Mouse (Mus musculus) regulatory T cell (primary cell): Measurements from ENCODE around the gene Epb41l5.

Experiments used
- in situ Hi-C: fragments of 300-600 bp; cut with MboI, MseI; formaldehyde crosslinking; loops from one replicate; pipeline ENCODE4 v1.15.1; 2025; ENCODE audit warnings: high pct_unique_total_duplicates

Gene Epb41l5

DNA sequence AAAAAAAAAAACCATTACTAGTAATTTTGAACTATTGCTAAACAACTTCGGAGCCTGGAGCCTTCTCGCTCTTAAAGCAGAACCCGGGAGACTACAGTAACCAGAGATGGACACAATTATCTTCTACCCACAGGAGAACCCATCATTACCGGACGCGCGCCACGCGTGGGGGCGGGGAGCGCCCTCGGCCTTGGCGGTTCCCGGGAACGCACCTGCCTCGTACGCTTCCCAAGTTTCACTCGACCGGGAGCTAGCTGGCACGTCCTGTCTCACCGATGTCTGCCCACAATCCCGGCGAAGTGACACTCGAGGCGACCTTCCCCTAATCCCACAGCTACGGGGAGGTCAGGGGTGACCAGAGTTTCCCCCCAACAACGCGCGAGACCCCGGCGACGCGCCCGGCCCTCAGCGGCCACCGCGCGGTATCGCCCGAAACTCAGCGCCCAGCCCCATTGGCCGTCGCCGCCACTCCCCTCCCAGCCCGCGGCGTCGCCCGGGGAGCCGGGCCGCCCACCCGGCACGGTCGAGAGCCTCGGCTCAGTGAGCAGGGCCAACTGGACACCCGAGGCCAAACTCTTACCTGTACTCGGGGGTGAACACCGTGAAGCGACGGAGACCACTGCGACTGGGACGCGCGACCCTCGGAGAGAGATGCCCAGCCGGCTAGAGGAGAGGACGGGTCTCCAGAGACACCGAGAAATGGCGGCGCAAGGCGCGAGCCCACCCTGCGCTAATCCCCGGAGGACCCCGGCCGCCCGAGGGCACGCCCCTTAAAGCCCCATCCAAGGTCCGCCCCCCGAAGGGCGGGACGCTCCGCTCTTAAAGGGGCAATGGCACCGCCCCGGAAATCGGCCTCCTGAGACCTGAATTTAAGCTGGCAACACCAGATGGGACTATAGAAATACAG lies at the start of gene Epb41l5:
TSS of gene Epb41l5 (minus strand) at position 796 of the 907 bp plus-strand sequence.
- in situ Hi-C loops = no loop called here

DNA sequence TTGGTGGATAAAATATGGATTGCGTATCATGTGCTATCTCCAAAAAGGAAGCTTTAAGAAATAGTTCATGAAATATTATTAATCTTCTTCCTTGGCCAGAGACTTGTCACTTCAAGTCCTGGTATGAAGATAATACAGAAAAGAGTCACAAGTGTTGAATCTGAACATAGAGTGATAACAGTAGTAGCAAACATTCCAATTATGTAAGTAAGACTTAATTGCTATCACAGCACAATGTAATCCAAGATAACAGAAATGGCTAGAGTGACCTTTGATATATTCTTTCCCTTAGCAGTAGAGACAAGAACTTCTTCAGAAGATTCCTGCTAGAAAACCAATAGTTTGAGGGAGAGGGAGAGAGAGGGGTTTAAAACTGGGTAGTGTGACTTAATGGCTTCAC lies 48.1 kb upstream of the Epb41l5 start:
- in situ Hi-C loops = no loop called here

DNA sequence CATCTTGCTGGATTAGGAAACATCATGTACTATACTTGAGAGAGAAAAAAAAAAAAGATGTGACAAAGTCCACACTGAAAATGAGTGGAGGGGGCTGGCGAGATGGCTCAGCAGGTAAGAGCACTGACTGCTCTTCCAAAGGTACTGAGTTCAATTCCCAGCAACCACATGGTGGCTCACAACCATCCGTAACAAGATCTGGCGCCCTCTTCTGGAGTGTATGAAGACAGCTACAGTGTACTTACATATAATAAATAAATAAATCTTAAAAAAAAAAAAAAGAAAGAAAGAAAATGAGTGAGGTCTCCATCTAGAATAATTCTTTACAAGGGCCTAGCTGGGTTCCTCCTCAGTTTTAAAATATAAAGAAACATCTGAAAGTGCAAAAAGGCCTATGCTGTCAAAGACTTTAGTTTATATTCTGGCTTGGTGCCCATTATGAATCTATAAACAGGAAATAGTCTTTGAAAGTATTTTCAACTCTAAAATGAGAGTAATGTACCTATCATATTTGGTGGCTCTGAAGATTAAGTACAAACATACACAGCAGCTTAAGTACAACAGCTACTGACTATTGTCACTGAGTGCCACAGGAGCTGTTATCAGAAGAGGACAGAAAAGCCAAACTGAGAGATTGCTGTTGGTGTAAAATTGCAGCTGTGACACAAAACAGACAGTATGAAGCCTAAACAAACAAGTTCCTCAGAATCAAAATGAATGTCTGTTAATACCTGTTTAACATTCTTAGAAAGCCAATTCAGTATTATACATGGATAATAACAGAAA lies 37.2 kb upstream of the Epb41l5 start:
- in situ Hi-C loops = no loop called here

DNA sequence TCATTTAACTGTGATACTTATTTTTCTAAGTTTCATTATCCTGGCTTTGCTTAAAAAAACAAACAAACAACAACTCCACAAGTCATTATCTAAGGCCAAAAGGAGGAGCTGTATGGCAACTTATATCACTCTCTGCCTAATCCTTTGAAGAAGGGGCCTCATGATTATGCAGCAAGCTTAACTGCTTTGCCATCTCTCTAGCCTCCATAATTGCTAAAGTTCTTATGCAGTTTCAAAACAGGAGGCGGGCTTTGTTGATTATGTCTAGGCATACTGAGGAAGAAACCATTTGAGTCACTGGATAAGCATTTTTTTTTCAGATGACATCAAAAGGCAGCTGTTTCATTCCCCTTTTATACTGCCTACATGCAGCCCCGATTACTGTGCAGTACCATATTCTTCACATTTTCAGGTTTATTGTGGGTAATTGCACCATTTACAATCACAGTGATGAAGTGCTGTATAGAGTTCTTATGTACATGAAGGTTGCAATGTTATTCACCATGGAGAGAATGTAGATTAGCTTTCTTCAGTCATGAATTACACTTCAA lies 32.9 kb upstream of the Epb41l5 start:
- in situ Hi-C loops = no loop called here

DNA sequence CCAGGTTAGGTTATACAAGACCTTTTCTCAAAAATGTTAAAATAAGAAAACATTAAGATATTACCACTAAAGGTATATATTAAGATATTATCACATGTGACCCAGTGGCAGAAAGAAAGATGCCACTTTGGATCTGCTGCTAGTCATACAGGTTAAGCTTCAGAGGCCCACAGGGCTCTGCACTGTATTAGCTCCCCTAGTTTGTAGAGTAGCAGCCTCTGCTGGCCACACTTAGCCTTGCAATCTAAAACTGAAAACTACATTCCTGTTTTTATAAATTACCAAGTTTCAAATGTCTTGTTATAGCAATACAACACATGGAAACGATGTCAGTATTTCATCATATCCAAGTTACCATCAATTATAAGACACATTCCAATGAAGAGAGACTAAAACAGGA lies 26.2 kb upstream of the Epb41l5 start:
- in situ Hi-C loops = no loop called here

DNA sequence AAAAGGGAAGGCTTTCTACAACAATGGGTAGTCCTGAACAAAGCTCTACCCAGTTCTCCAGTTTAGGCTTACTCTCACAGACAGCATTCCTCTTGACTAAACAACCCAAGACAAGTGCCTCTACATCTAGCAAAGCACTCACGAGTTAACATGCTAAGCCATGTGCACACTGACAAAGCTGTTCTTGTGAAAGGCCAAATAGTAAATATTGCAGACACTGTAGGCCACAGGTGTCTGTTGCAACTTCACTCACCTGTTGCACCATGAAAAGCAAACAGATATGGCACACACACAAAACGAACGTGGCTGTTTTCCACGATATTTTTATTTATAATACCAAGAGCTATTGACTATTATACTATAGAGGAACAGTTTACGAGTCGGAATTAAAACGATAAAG lies 18.1 kb upstream of the Epb41l5 start:
- in situ Hi-C loops = no loop called here

DNA sequence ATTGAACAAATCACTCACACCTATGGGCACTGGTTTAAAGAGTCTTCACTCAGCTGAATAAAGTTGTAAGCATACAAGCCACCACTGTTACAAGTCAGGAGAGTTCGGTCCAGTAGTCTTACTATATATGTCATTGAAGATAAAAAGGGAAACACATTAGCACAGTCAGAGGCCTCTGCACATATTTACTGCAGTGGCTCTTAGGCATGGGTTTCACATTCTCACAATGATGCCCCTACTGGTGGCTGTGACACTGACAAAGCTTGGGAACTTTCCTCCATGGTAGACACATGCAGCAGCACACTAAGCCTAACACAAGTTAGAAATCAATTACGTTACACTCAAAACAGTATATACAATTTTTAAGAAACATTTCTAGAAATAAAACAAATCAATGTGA lies 5.5 kb upstream of the Epb41l5 start:
- in situ Hi-C loops = no loop called here

DNA sequence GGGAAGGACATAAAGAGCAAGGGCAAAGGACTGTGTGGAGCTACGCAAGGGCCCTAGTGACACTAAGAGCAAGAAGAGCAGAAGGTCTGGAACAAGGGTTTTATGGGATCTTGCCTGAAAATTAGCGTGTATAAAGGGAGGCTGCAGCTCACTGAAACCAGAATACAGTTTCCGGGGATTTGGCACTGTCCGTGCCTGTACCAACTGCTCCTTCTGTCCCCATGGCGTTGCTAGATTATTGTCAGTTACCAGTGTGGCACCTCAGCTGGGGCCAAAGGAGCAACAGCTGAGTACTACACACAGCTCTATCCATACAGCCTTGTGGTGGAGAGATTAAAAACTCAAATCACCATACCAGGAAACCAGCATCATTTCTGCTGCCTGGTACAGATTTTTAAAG lies 1.6 kb upstream of the Epb41l5 start:
- in situ Hi-C loops = no loop called here

DNA sequence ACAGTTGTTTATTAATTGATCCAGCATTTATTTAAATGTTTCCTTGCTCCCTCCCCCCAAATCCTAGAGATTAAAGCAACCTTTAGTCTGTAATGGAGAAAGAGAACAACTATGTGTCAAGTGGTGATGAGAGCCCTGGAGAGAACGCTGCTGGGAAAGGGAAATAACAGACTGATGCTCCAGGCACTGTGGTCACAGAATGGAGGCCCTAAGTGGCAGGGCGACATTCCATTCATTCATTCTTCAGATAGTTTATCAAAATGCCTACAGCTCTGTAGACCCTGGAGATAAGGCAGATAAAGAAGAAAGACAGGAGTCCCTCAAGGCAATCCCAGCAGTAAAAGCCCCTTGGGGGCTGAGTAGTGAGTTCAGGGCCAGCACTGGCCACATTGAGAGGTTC lies 827 bp upstream of the Epb41l5 start:
- in situ Hi-C loops = no loop called here

DNA sequence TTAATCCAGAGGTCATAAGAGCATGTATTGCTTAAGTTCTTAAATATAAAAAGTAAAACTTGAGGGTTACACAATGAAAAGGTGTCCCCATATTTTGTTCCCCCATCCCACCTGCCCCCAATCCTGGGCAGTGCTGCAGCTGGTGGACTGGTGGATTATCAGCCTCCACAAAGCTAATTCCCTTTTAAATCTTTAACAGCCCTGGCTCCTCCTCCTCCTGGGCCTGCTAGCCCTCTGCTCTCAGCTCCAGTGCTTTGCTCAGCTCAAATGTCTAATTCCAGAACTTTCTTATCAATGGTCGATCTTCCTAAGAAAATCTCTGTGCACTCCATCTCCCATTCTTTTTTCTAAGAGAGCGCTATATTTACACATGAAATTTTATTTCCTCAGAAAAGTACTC lies 2.4 kb downstream of the Epb41l5 start:
- in situ Hi-C loops = no loop called here

DNA sequence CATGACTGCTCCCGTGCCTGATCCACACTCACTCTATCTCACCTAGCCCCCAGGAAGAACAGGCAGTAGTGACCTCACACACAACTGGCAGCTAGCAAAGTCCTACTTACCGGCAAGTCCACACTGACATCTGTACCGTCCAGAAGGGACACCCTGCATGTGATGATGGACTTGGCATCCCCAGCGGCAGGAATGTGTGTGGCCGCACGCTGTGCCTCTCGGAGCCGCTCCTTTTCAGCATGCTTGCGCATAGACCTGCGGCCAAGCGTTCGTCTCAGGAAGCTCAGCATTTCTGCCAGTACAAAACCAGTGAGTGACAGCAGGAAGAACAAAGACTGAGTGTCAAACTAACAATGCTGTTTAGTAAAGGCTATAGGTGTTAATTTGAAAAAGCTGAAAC lies 6.4 kb downstream of the Epb41l5 start:
- in situ Hi-C loops = no loop called here

DNA sequence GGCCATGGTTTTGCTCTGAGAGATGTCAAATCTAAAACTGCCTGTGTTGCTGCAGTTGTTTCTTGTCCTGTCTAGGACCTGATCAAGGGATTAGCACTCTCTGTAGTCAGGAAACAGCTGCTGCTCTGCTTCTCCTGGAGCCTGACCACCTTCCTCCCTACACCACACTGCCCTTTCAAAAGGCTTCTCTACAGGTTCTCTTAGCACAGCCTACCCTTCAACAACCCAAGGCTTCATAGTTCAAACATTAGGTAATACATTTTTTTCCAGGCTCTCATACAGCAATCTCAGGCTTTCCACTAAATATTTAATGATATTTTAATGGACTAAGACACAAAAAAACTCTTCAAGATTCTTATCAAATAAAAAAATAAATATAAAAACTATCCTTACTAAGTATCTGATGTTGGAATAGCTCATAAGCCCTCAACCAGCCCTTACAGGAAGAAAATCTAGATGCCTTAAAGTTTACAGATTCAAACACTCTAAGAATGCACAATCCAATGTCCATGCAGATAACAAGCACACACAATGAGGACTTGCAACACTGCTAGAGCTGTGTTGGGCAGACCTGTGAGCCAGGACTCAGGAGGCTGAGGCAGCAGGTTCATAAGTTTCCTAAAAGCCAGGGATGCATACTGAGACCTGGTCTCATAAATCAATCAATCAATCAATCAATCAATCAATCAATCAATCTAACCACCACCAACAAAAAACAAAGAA lies 7.5 kb downstream of the Epb41l5 start:
- in situ Hi-C loops = no loop called here

DNA sequence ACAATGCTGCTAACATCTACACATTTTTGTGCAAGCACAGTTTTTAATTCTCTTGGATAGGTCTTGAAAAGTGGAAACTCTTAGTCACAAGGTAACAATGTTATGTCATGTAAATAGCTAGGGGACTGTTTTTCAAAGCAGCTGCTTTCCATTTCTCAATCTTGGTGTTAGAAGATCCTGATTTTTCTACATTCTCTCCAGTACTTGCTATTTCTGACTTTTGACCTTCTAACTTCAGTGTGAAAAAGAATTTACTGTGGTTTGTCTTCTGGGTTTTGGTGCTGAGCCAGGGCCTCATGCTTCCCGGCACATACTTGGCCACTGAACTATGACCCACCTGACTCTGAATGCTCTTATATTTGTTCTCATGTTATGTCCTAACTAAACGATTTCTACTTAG lies 8.8 kb downstream of the Epb41l5 start:
- in situ Hi-C loops = no loop called here

DNA sequence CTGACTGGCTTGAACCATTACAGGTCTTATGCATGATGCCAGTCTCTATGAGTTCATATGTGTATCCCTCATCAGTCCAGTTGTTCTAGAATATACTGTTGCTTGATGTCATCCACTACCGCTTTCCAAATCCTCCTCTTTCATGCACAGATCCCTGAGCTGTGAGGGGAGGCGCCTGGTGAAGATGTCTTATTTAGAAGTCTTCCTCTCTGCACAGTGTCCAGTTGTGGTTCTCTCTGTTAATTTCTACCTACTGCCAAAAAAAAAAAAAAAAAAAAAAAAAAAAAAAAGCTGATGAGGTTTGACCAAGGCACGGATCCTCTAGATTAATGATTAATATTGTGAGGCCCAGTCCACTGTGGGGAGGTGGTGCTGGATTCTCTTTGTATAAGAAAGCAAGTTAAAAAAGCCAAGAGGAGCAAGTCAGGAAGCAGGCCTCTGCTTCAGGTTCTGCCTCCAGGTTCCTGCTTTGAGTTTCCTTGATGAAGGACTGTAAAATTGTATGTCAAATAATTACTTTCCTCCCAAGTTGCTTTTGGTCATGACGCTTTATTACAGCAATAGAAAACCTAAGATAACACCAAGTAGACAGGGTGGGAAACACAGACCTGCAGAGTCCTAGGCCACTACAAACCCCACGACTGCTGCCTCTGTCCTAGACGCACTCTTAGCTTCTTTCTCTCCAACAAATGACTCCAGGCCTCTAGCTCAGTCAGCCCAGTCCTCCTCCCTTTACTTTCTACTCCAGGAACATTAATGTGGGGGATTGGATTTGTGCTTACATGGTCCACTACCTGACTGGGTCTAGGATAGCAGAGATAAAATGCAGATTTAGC lies 11.4 kb downstream of the Epb41l5 start:
- in situ Hi-C loops = no loop called here

DNA sequence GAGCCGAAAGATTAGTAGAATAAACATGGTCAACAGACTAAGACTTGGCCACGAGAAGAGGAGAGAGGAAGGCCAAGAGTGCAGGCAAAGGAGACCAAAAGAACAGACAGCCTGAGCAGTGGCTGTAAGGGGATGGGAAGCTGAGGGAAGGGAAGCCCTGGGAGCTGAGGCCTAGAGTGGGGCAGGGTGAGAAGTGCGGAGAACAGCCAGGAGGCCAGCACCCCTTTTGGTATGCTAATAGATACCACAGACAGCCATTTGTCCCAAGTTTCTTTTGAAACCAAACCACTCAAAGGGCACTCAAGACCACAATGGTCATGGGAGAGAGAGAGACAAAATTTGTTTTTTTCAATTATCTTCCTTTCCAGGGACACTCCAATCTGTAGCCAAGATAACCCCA lies 14.1 kb downstream of the Epb41l5 start:
- in situ Hi-C loops = no loop called here

DNA sequence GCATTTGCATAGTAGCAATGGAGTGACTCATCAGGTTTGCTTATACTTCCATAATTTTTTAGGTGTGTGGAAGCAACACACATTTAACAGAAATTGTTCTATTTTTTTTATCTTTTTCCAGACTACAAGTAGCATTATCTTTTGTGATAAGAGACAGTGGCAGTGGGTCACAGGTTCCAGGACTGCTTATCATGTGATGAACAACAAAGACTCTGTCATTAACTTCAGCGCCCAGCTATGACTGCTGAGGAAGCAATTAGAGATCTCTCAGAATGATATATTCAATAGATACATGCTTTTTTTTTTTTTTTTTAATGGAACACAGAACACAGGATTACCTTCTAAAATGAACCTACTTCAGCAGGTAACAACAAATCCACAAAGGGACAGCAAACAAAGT lies 18.4 kb downstream of the Epb41l5 start:
- in situ Hi-C loops = no loop called here

DNA sequence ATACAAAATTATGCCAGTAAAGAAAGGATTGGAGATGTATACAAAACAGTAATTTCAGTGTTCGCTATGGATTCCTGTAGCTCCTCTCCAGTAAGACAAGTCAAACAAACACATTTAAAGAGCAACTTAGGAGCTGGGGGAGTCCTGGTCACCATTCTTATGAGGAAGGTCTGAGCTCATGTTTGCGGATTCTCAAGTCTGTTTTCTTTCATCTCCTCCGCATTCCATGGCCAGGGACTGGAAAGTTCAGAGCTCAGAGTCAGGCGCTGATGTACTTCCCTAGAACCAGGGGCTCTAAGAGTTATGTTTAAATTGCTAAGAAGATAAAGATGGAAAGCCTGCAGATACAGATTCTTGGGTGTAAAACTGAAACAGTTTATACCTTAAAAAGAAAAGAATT lies 22.0 kb downstream of the Epb41l5 start:
- in situ Hi-C loops = no loop called here

DNA sequence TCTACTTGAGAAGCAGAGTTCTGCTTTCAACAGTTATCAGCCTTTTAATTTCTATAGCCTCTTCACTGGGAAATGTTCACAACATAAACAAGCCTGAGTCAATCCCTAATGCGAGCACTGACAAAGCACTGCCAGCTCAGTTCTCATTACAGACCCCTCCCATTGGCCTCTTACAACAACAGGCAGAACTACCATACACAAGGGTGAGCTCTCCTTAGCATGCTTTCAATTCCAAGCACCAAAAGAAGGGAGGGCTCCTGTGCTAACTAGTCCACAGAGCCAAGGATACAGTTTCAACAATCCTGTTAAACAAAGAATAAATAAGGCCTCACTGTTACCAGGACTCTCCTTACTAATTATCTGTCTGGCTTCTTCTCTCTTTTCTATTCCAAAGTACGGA lies 24.4 kb downstream of the Epb41l5 start:
- in situ Hi-C loops = no loop called here

DNA sequence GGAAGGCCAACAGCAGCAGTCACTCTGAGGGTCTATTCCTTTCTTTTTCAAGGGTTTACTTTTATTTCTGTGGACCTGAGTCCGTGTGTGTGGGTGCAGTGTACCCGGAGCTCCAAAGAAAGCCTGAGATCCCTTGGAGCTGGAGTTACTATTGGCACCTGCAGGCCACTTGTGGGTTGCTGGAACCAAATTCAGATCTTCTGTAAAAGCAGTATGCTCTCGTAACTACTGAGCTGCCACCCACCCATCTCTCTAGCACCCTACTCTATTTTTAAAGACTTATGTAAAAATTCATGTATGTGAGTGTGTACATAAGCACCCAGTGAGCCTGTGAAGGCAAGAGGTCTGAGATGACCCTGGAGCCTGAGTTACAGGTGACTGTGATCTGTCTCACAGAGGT lies 43.4 kb downstream of the Epb41l5 start:
- in situ Hi-C loops = no loop called here

DNA sequence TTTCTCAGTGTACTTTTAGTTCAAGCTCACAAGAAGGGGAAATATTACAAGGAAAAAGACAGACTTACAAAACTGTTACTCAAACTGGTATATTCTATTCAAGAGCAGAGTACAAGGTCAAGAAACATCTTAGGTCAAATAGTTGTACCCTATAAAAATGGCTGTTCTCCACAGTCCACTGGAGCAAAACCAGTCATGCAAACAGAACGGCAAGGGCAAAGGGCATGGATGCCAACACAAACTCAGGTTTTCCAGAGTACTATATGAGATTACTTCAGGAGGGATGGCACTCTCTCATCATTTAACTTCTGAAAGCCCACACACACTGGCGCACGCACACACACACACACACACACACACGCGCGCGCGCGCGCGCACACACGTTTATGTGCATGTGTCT lies 46.4 kb downstream of the Epb41l5 start:
- in situ Hi-C loops = no loop called here

DNA sequence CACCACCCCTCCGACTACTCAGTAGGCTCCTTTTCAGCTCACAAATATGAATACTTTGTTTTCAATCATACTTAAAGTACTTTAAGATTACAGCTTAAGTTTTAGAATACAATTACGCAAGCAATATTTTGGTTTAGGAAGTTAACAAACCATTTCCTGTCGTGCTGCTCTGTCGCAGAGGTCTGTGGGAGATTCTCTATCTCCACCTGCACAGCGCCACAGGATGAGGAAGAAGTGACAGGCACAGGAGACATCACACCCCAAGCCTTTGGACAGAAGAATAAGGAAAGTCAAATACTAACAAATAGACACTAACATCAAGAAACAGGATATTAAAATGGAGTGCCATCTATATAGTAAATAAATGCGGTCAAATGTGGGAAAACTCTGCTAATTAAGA lies 49.9 kb downstream of the Epb41l5 start:
- in situ Hi-C loops = no loop called here
